Mouse (Mus musculus) cerebellum, adult 9-11 months (tissue): ENCODE measurements around the gene Trpc6.

Experiments used
- DNase-seq: peaks from one replicate; pipeline ENCODE4 v3.0.0; 2022

The Trpc6 gene

DNA sequence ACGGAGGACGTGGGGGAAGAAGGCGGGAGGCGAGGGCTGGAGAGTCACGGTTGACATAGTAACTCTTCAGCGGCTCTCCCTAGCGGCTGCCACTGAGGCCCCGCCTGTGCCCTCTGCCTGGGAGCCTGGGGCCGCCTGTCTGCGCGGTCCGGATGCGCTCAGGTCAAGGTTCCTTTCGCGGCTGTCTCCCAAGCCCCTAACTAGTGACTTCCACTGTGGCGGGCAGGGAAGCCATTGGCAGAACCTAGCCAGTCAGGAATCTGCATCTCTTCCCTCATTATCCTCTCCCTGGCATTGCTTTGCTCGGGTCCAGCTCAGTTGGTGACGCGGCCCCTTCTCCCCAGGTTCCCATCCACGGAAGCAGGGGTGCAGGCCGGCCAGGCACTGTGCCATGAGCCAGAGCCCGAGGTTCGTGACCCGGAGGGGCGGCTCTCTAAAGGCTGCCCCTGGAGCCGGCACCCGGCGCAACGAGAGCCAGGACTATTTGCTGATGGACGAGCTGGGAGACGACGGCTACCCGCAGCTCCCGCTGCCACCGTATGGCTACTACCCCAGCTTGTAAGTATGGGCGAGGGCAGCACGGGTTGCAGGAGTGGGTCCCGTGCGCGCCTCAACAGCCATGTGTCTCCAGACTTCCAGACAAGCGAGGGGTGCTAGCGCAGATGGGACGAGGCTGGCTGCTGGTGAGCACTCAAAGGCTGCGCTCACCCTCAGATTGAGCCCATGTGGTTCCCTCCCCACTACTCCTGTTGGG lies at the start of gene Trpc6:
Trpc6 (plus strand) TSS at position 102 of the 754 bp plus-strand sequence.
- no peak for DNase-seq

DNA sequence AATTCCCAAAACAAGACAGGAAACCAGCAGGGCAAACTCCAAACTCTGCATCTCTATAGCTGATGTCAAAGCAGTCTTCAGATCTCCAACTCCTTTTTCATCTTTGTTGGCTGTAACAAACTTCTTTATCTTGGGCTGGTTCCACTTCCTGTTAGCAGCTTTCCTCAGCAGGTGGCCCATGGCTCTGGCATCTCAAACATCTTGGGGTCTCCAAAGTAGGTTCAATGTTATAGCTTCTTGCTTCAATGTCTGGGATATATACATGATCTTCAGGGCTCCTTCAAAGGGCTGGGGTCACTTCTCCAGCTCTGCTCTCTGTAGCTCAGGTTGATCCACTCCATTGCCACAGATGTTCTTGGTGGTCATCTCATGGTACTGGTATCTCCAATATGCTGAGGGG lies 23.0 kb upstream of the Trpc6 start:
- DNase-seq: no peak

DNA sequence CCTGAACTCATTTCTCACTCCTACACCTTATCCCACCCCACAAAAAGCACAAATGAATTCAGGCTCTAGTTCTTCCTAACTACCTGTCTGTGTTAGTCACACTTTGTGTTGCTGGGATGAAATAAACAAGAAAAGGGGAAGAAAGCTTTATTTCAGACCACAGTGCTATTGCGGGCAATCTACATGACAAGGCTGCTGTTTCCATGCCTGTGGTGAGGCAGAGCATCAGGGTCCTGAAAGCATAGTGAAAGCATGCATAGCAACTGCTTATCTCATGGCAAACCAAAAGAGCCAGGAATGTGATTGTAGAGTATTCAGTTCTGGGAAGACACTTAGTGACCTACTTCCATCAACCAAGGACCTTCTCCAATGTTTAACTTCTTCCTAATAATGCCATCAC lies 10.3 kb upstream of the Trpc6 start:
- DNase-seq: no peak

GRCm38 (mm10) chr9:8545236-8545635 lies 1.3 kb downstream of the Trpc6 start:
- no peak for DNase-seq

DNA sequence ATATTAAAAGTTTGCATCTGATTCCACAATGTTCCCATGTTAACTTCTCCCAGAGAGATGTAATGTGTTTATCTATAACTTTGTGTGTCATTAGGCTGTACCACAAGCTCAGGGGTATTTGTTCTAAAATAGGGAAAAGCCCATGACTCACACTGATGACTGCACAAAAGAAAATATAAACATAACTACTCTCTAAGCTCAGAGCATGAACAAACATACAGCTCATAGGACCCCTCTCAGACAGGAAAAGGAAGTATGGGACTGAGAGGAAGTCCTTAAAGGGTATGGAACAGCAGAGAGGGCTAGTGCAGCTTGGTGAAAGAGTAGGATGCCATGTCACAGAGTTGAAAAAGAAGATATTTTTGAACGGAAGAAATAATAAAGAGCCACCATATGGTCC lies 14.6 kb downstream of the Trpc6 start:
- DNase-seq: no peak

- DNase-seq: no peak
Measured at GRCm38 (mm10) chr9:8592618-8593017, 48.7 kb downstream of the Trpc6 start.

- DNase-seq: peak; percentile 80
Measured at GRCm38 (mm10) chr9:8597089-8597488, 53.1 kb downstream of the Trpc6 start.

DNA sequence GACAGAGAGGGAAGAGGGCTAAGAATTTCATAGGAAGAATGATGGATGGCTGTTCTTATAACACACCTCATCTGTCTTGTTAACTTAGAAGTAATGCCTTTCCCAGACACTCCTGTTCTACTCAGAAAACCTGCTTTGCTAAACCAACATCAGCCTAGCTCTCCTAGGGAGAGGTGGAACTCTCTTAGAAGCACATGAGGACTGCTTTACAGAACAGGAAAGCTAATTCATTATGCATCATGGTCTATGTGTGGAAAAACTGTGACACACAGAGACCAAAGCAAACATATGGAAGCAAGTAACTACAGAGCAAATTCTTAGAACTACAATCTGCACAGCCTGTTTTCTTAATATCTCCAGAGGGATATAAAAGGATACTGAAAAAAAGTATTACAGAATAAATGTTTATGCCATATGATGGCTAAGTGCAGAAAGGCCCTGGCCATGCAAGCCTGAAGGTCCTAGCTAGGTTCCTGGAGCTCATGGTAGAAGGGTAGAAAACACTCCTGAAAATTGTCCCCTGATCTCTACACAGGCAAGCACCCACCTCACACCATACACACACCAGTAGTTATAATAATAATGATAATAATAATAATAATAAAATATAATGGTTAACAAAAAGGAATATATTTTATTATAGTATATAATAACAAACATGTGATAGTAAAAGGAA lies 63.0 kb downstream of the Trpc6 start:
- no peak for DNase-seq

- no peak for DNase-seq
Measured at GRCm38 (mm10) chr9:8634344-8634743, 90.4 kb downstream of the Trpc6 start.

DNA sequence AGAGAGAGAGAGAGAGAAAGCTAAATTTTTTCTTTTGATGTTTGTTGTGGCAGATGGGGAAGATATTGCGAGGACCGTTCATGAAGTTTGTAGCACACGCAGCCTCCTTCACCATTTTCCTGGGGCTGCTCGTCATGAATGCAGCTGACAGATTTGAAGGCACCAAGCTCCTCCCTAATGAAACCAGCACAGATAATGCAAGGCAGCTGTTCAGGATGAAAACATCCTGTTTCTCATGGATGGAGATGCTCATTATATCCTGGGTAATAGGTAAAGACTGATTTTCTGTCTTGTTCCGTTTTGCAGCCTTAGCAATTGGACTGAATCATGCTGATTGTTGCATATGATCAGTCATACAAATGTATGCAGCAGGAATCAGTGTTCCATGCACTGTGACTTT lies 99.5 kb downstream of the Trpc6 start:
- DNase-seq: no peak

DNA sequence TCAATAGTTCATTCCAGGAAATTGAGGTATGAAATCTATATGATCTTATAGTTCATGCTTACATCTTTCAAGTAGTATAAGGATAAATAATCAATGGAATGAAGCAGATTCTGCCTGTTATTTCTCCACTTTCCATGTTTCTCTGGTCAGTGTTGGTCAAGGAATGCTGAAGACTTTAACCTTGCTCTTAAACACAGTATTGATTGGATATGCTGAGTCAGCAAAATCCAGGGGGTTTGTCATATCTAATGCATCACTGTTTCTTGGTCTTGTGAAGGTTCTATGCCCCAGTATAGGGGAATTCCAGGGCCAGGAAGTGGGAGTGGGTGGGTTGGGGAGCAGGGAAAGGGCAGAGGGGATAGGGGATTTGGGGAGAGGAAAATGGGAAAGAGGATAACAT lies 111.4 kb downstream of the Trpc6 start:
- no peak for DNase-seq

- no peak for DNase-seq
Measured at GRCm38 (mm10) chr9:8672944-8673343, 129.0 kb downstream of the Trpc6 start.

DNA sequence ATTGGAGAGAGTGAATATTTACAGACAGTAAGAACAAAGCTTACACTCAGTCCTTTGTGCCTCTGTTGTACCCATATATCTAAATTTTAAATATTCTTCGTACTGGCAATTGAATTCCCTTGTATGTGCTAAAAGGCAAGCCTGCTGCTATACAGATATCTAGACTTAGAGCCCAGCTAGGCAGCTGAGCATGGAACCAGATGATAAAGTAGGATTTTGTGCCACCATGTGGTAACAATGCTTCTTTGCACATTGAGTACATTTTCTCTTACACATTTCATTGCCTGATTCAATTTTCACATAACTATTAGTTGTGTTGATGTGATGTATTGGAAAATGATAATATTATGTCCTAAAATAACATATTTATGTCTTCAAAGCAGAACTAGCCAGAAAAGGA lies 132.7 kb downstream of the Trpc6 start:
- DNase-seq: no peak

DNA sequence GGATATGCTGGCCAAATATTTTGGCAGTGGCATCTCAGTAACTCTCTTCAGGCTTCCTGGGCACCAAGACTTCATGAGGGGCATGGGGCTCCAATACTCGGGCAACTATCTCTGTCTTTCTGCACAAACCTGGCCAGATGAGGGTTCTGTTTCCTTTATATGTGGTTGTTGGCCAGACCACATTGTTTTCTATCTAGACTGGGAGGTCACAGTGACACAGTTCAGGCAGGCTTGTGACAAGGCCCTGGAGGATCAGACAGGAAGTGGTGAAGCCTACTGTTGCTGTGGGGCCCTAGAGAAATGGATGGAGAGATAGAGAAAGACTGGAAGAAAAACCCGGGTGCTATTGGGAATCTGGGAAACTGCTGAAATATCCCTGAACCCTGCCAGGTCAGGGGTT lies 149.2 kb downstream of the Trpc6 start:
- no peak for DNase-seq

DNA sequence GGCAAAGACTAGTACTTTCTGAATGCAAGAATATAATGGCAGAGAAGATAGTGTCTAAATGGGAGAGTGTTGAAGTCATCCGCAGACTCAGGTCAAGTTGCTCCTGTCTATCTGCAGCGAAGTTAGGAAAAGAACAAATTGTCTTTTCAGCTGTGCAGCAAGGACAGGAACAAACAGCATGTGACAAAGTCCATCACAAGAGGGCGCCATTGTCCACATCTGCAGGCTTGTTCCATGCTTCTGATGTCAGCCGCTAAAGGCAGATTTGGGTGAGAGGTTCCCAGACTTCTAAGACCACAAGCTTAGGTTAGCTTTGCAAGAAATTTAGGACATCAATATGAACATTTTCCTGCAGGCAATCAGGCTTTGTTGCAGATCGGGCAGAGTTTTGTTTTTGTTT lies 156.7 kb downstream of the Trpc6 start:
- peak; percentile 36 for DNase-seq

DNA sequence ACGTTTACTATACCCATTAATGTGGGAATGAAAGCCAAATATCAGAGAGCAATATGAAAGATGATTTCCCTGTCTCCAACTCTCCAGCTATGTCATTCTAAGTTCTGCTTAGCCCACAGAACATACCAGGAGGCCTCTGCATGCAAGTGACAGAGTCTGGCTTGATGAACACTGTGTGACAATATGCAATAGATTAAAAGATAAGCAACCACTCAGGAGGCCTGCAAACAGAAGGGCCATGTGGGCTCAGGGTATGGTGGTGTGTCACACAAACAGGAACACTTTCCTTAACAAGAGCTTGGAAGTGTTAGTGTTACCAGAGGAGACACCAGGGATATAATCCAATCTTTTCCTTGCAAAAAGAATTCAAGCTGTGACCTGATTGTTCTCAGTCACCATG lies 159.6 kb downstream of the Trpc6 start:
- no peak for DNase-seq

GRCm38 (mm10) chr9:8703956-8704355 lies 160.0 kb downstream of the Trpc6 start:
- no peak for DNase-seq

DNA sequence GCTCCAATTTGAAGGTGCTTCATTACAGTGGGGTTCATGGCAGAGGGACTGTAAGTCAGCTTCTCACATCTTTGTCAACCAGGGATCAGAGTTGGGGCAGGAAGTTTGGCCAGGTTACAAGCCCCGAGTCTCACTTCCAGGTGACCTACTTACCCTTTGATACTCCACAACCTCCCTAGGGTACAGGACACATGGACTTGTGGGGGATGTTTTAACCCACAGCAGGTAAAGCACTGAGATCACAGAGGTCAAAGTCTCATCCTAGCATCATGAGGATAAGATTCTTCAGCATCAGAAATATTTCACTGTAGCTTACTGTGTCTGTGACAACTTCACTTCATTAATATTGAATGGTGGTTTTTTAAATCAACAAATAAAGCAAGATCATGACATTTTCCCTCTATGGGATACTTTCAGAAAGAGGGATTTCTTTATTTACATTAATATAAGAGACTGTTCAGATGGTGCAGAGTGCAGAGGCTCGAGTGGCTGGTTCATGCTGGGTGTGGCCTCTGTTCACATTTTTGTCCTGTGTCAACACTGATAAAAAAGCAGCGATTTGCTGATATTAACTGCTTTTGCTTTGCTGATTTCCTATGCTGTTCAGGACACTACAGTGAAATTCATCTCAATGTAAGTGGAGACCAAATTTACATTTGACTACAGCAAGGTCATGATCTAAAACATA lies 166.3 kb downstream of the Trpc6 start:
- no peak for DNase-seq

DNA sequence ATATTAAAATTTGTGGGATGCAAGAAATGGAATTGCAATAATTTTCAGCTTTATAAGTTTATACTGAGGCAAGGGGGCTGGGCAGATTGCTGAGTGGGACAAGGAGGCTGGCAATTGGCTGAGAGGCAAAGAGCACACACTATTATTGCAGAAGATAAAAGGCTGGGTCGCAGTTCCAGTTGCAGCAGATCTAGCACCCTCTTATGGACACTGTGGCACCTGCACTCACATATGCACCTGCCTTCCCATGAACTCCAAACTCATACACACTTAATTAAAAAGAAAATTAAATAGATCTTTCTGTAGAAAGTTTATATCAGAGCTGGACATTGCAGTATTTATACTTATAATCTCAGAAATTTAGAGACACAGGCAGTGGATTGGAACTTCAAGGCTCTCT lies 175.1 kb downstream of the Trpc6 start:
- no peak for DNase-seq

DNA sequence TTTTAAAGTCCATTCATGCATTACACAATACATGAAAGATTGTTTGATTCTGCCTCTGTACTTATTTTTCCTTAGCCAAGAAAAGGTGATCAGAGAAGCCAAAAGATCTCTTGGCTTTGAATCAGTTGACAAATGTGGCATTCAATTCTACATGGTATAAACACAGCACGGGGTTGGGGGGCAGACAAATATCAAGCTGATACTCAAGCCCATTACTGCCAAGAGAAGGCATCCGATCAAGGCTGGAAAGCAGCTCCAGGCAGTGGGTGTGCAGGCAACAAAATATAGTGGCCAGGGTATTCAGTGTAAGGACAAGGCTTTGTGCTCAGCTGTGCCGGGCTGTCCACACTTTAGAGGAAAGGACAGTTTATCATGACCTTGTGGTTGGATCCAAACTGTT lies 185.1 kb downstream of the Trpc6 start:
- no peak for DNase-seq
